Mouse (Mus musculus): ENCODE results near the gene 1700092M07Rik.

The 1700092M07Rik gene

GRCm38 (mm10) chr19:8745382-8745781, 4.9 kb downstream of the 1700092M07Rik start:
- no peak for DNase-seq

GRCm38 (mm10) chr19:8747368-8747767, 6.8 kb downstream of the 1700092M07Rik start:
- no peak for DNase-seq

GRCm38 (mm10) chr19:8755652-8756051, 15.1 kb downstream of the 1700092M07Rik start:
- DNase-seq = no peak

- DNase-seq = peak; percentile 92 to 98
These were observed 16.3 kb downstream of the 1700092M07Rik start, which contains the start of gene Nxf1 for GRCm38 (mm10) chr19:8756635-8757387. Gene Nxf1, plus strand, starts transcription at chr19:8757073.

GRCm38 (mm10) chr19:8757471-8757998, 17.0 kb downstream of the 1700092M07Rik start:
- DNase-seq = no peak

GRCm38 (mm10) chr19:8758899-8759298, 18.4 kb downstream of the 1700092M07Rik start:
- DNase-seq = no peak

GRCm38 (mm10) chr19:8760757-8761156, 20.2 kb downstream of the 1700092M07Rik start:
- DNase-seq = no peak

- DNase-seq = no peak
These were observed 22.8 kb downstream of the 1700092M07Rik start for GRCm38 (mm10) chr19:8763276-8763675.

- DNase-seq = no peak
These were observed 25.0 kb downstream of the 1700092M07Rik start for GRCm38 (mm10) chr19:8765562-8765961.

GRCm38 (mm10) chr19:8770567-8771270, 30.2 kb downstream of the 1700092M07Rik start, which contains the start of gene Tmem223:
Gene Tmem223, plus strand, starts transcription at chr19:8770996.
- peak; percentile 85 to 90 for DNase-seq

- DNase-seq = no peak
These were observed 32.5 kb downstream of the 1700092M07Rik start for GRCm38 (mm10) chr19:8772996-8773395.

GRCm38 (mm10) chr19:8773409-8773808, 32.9 kb downstream of the 1700092M07Rik start:
- DNase-seq = no peak

- DNase-seq = peak; percentile 98 to 99
These were observed 33.7 kb downstream of the 1700092M07Rik start, which contains the start of gene Tmem179b for GRCm38 (mm10) chr19:8774086-8774835. Gene Tmem179b, minus strand, starts transcription at chr19:8774467.

- no peak for DNase-seq
These were observed 34.5 kb downstream of the 1700092M07Rik start for GRCm38 (mm10) chr19:8774951-8775421.

- DNase-seq = peak; percentile 89 to 93
These were observed 45.7 kb downstream of the 1700092M07Rik start, which contains the start of gene Taf6l for GRCm38 (mm10) chr19:8786008-8786781. Gene Taf6l, minus strand, starts transcription at chr19:8786417.

- peak; percentile 37 to 69 for DNase-seq
These were observed 48.0 kb downstream of the 1700092M07Rik start for GRCm38 (mm10) chr19:8788521-8788920.

- DNase-seq = no peak
These were observed 48.7 kb downstream of the 1700092M07Rik start for GRCm38 (mm10) chr19:8789171-8789570.

GRCm38 (mm10) chr19:8790171-8790570, 49.7 kb downstream of the 1700092M07Rik start:
- no peak for DNase-seq
